Mouse (Mus musculus) megakaryocyte, embryonic 14.5 days (primary cell): Measurements from ENCODE around the gene Esrp2.

Experiments
- FLI1 ChIP-seq: IDR thresholded peaks from 2 replicates; pipeline ENCODE4 v1.6.1; 2012; ENCODE audit warnings: low read length, inconsistent platforms, mixed read lengths
- GATA1 ChIP-seq: IDR thresholded peaks from 3 replicates; pipeline ENCODE4 v1.6.1; 2012; ENCODE audit warnings: mixed read lengths, low read length, inconsistent platforms, borderline replicate concordance

- TF ChIP-seq GATA1 (no peak), FLI1 (no peak)
Measured at GRCm38 (mm10) chr8:106132356-106132755, 4.4 kb downstream of the Esrp2 start.
